Mouse (Mus musculus): ENCODE measurements at regions not wholly inside any gene's neighbourhood (a gene's known extent, or its start where the extent isn't known, plus 50 kb on each side); places are given as distances from the start of the nearest gene placed in this dataset.

- Histone ChIP-seq H3K79me2 (ENCODE audit: control insufficient read depth, insufficient read depth, low read length, poor library complexity) (no peaks in the 10 kb centered on the region), H3K36me3 (ENCODE audit: control insufficient read depth in 1 of 2, insufficient read depth in 2 of 2, low read length in 2 of 2) (no peaks in the 10 kb centered on the region), H3K27me3 (ENCODE audit: control insufficient read depth in 1 of 2, insufficient read depth in 2 of 2, low read length in 2 of 2) (no peaks in the 10 kb centered on the region), H3K4me1 (ENCODE audit: control insufficient read depth in 1 of 2, insufficient read depth in 2 of 2, low read length in 2 of 2) (no peaks in the 10 kb centered on the region), H3K9me3 (replicated peaks; ENCODE audit: insufficient read depth, low read length) (no peaks in the 10 kb centered on the region), H3K4me3 (ENCODE audit: control insufficient read depth in 1 of 2, insufficient read depth in 1 of 2, low read depth in 2 of 2, low read length in 2 of 2) (no peak overlapping the region), H3K9ac (ENCODE audit: control insufficient read depth, low read depth, low read length, poor library complexity, severe bottlenecking) (no peak overlapping the region), H3K27ac (ENCODE audit: control insufficient read depth, low read depth, low read length) (no peak overlapping the region)
- TF ChIP-seq SIN3A (IDR thresholded peaks at IDR 0.05; ENCODE audit: low read length), result no peak
- no peak for TF ChIP-seq RAD21 (IDR thresholded peaks at IDR 0.05; ENCODE audit: low read depth, low read length)
- TF ChIP-seq POLR2AphosphoS5 (IDR thresholded peaks at IDR 0.05; ENCODE audit: borderline replicate concordance, low read depth, low read length), result no peak
- TF ChIP-seq MAFK (IDR thresholded peaks at IDR 0.05; ENCODE audit: borderline replicate concordance, low read depth, low read length), result no peak
- no peak for TF ChIP-seq ZNF384 (IDR thresholded peaks at IDR 0.05; ENCODE audit: low read depth, low read length)
- TF ChIP-seq CTCF (IDR thresholded peaks at IDR 0.05 in 2 of 3, conservative IDR thresholded peaks at IDR 0.05 in 1 of 3; ENCODE audit: control insufficient read depth in 1 of 3, insufficient read depth in 1 of 3, low read depth in 2 of 3, low read length in 3 of 3, poor library complexity in 1 of 3, severe bottlenecking in 1 of 3), result no peak
- no peak for TF ChIP-seq NRF1 (IDR thresholded peaks at IDR 0.05; ENCODE audit: insufficient read depth, low read depth, low read length, poor library complexity, severe bottlenecking)
- no peak for TF ChIP-seq NELFE (IDR thresholded peaks at IDR 0.05; ENCODE audit: low read depth, low read length)
- TF ChIP-seq ZC3H11A (IDR thresholded peaks at IDR 0.05; ENCODE audit: low read depth, low read length), result no peak
- TF ChIP-seq POLR2A (IDR thresholded peaks at IDR 0.05; ENCODE audit: control insufficient read depth in 1 of 2, insufficient read depth in 1 of 2, low read depth in 1 of 2, low read length in 2 of 2, poor library complexity in 1 of 2), result no peak
- DNase-seq (ENCODE audit: low read depth, low spot score), result no peak
Measured at GRCm38 (mm10) chr3:72455326-72455725, 512.3 kb downstream of the Sis start.

Data from MEL (cell line).